In genomic region chr10:62500916-62501615, GRCm38 (mm10) we compare ENCODE assay signal across 11 mouse cellular contexts. TPM values are rescaled to one million over a fixed set of nuclear protein-coding genes. Genes with fewer than 3 reads are reported as not detected.
DNase-seq lines count a peak whose midpoint lies in the region; ATAC-seq lines count a peak whose summit lies in the region.
"Had no signal": no experiment of that assay in that cellular context is flagged by ENCODE, and none has a peak within 500 bp of the region (broad histone marks: within the 10 kb centered on the region; RNA-seq: fewer than 3 reads in every experiment).

No protein-coding gene starts in this region.

- DNase-seq in kidney, postnatal 10 days: no peak
- peak; percentile 58 for DNase-seq in CD4-positive, CD25-positive, alpha-beta regulatory T cell, adult 2 months (ENCODE audit: low read depth, low spot score)
- peak; percentile 86 for DNase-seq in induced T-regulatory cell, adult 2 months (ENCODE audit: low read depth)
- DNase-seq in splenic B cell, adult 2 months (ENCODE audit: low read depth, low spot score): peak; percentile 67
- DNase-seq in left cerebral cortex, postnatal 36 days (ENCODE audit: low spot score in 2 of 2): no peak
- DNase-seq in limb, embryonic 10.5 days (ENCODE audit: low spot score): no peak
- DNase-seq in urinary bladder, adult 18-20 months (ENCODE audit: low spot score in 2 of 2): no peak

- no peaks in the 10 kb centered on the region for H3K36me3 ChIP-seq in kidney, embryonic 14.5 days (ENCODE audit: control insufficient read depth, insufficient read depth, low read length)
- H3K36me3 ChIP-seq in splenic B cell, adult 2 months (ENCODE audit: control insufficient read depth, insufficient read depth, low read length, poor library complexity, severe bottlenecking): peaks cover 34% of the 10 kb centered on the region
- H3K36me3 ChIP-seq in limb, embryonic 10.5 days: no peaks in the 10 kb centered on the region
- H3K36me3 ChIP-seq: forebrain, embryonic 10.5 days; limb, embryonic 12.5 days had no signal

- intact Hi-C loops in left cerebral cortex, postnatal 36 days (cut with DNase I): loop anchor here (2.0 kb wide), 1 partner anchor 50 kb away; no protein-coding TSS in a partner anchor

- no peaks in the 10 kb centered on the region for H3K27me3 ChIP-seq in kidney, embryonic 14.5 days (ENCODE audit: control insufficient read depth, insufficient read depth, low read length)
- no peaks in the 10 kb centered on the region for H3K27me3 ChIP-seq in splenic B cell, adult 2 months (ENCODE audit: control insufficient read depth, insufficient read depth, low read length, poor library complexity, severe bottlenecking)
- no peaks in the 10 kb centered on the region for H3K27me3 ChIP-seq in limb, embryonic 10.5 days (ENCODE audit: low read depth, poor library complexity, severe bottlenecking)

- no peaks in the 10 kb centered on the region for H3K9me3 ChIP-seq in kidney, embryonic 14.5 days (ENCODE audit: control insufficient read depth, low read length)
- H3K9me3 ChIP-seq in limb, embryonic 10.5 days (replicated peaks): no peaks in the 10 kb centered on the region
- H3K9me3 ChIP-seq: forebrain, embryonic 10.5 days; limb, embryonic 12.5 days had no signal

- WGBS in kidney, embryonic 14.5 days: 92% methylated on average over 9 of the region's 9 CpGs
- 90% methylated on average over 9 of the region's 9 CpGs for WGBS in limb, embryonic 10.5 days

- H3K27ac ChIP-seq in kidney, embryonic 14.5 days (ENCODE audit: low read depth, low read length): no peak overlapping the region
- H3K27ac ChIP-seq in limb, embryonic 10.5 days: no peak overlapping the region
- H3K27ac ChIP-seq: forebrain, embryonic 10.5 days; limb, embryonic 12.5 days had no signal

- no peaks in the 10 kb centered on the region for H3K4me1 ChIP-seq in kidney, embryonic 14.5 days (ENCODE audit: control insufficient read depth, insufficient read depth, low read length)
- H3K4me1 ChIP-seq in limb, embryonic 10.5 days: no peaks in the 10 kb centered on the region
- H3K4me1 ChIP-seq: forebrain, embryonic 10.5 days; limb, embryonic 12.5 days had no signal

- 0 out of 2 replicates have a peak, but pooled peaks have one; percentile 10 for ATAC-seq in kidney, embryonic 14.5 days (ENCODE audit: low FRiP score, low TSS enrichment)

- H3K4me3 ChIP-seq in kidney, embryonic 14.5 days (ENCODE audit: low read length): no peak overlapping the region
- no peak overlapping the region for H3K4me3 ChIP-seq in limb, embryonic 10.5 days
- H3K4me3 ChIP-seq: forebrain, embryonic 10.5 days; limb, embryonic 12.5 days had no signal

- no peak overlapping the region for H3K9ac ChIP-seq in kidney, embryonic 14.5 days (ENCODE audit: low read depth, low read length)
- H3K9ac ChIP-seq: limb, embryonic 12.5 days had no signal

- no peak overlapping the region for H3K4me2 ChIP-seq in kidney, embryonic 14.5 days (replicated peaks; ENCODE audit: low read depth, low read length)
- H3K4me2 ChIP-seq: limb, embryonic 12.5 days had no signal

RNA-seq across cellular contexts. Expression of gene Vps26a, which starts 14.5 kb away (rescaled TPM):
- 59.9 and 83.4 TPM in 2 replicates for polyA plus RNA-seq in kidney, embryonic 14.5 days (2014; fragmentation: Nextera tagmentation; extraction: Ambion mirVana)
- total RNA-seq in left cerebral cortex, postnatal 36 days (2021): 10 to 100 TPM; 45.8 to 53.8 TPM
- polyA plus RNA-seq in limb, embryonic 10.5 days (2016; fragmentation: Nextera tagmentation; extraction: Ambion mirVana): 71.8 and 78.0 TPM in 2 replicates

RNA-seq across cellular contexts. Expression of gene Srgn, which starts 26.2 kb away (rescaled TPM):
- polyA plus RNA-seq in kidney, embryonic 14.5 days (2014; fragmentation: Nextera tagmentation; extraction: Ambion mirVana): 5.7 and 9.2 TPM in 2 replicates
- total RNA-seq in left cerebral cortex, postnatal 36 days (2021): 1 to 10 TPM; 7.7 to 8.9 TPM
- 2.4 and 2.5 TPM in 2 replicates for polyA plus RNA-seq in limb, embryonic 10.5 days (2016; fragmentation: Nextera tagmentation; extraction: Ambion mirVana)

RNA-seq across cellular contexts. Expression of gene Supv3l1, which starts 51.5 kb away (rescaled TPM):
- polyA plus RNA-seq in kidney, embryonic 14.5 days (2014; fragmentation: Nextera tagmentation; extraction: Ambion mirVana): 23.3 and 32.6 TPM in 2 replicates
- 10 to 100 TPM; 20.1 to 28.0 TPM for total RNA-seq in left cerebral cortex, postnatal 36 days (2021)
- polyA plus RNA-seq in limb, embryonic 10.5 days (2016; fragmentation: Nextera tagmentation; extraction: Ambion mirVana): 30.9 and 31.6 TPM in 2 replicates

RNA-seq across cellular contexts. Expression of gene 4930507D05Rik, which starts 51.8 kb away (rescaled TPM):
- polyA plus RNA-seq in kidney, embryonic 14.5 days (2014; fragmentation: Nextera tagmentation; extraction: Ambion mirVana): 0.79 and 0.83 TPM in 2 replicates
- 1 to 10 TPM; 1.7 to 2.0 TPM for total RNA-seq in left cerebral cortex, postnatal 36 days (2021)
- polyA plus RNA-seq in limb, embryonic 10.5 days (2016; fragmentation: Nextera tagmentation; extraction: Ambion mirVana): 0.89 and 1.1 TPM in 2 replicates
- total RNA-seq: gastrocnemius, postnatal 36 days had no signal

Comparison
In these comparisons a context has a peak if more than half of its experiments do, and no peak if none do; other contexts are left out.
1. DNase-seq: peak in CD4-positive, CD25-positive, alpha-beta regulatory T cell, adult 2 months (single experiment), induced T-regulatory cell, adult 2 months (single experiment) and splenic B cell, adult 2 months (single experiment); none in kidney, postnatal 10 days (single experiment), left cerebral cortex, postnatal 36 days (0 of 2), limb, embryonic 10.5 days (single experiment) and urinary bladder, adult 18-20 months (0 of 2).